Mouse (Mus musculus) intestine, embryonic 15.5 days (tissue): Measurements from ENCODE around the gene Rbm10. TPM values are rescaled to one million over a fixed set of nuclear protein-coding genes. Genes with fewer than 3 reads are reported as not detected.

Source experiments
- polyA plus RNA-seq: library from polyadenylated mRNA; unstranded; fragments of >200 nt; fragmentation: Nextera tagmentation; extraction: Ambion mirVana; gene quantifications from 2 replicates; pipeline ENCODE4 v1.2.1, GENCODE M21; 2015

Gene Rbm10
- polyA plus RNA-seq, 1 experiment from 2014 or later = 52.7 TPM

Other genes starting within 250 kb of the Rbm10 start
- gene Jade3, start 191.8 kb upstream of the Rbm10 start, polyA plus RNA-seq = 8.3 and 11.3 TPM in 2 replicates
- 47.6 and 49.7 TPM in 2 replicates for gene Rgn, start 67.7 kb upstream of the Rbm10 start, polyA plus RNA-seq
- 251 and 275 TPM in 2 replicates for gene Ndufb11, start 116 bp downstream of the Rbm10 start, polyA plus RNA-seq
- 176 and 185 TPM in 2 replicates for gene Uba1, start 40.8 kb downstream of the Rbm10 start, polyA plus RNA-seq
- gene Cdk16, start 70.5 kb downstream of the Rbm10 start, polyA plus RNA-seq = 102 and 104 TPM in 2 replicates
- gene Usp11, start 86.4 kb downstream of the Rbm10 start, polyA plus RNA-seq = 27.9 and 28.4 TPM in 2 replicates
- 97.5 and 110 TPM in 2 replicates for gene Araf, start 180.3 kb downstream of the Rbm10 start, polyA plus RNA-seq